Mouse (Mus musculus) ovary, postnatal 36 days (tissue): ENCODE measurements at regions not wholly inside any gene's neighbourhood (a gene's known extent, or its start where the extent isn't known, plus 50 kb on each side); places are given as distances from the start of the nearest gene placed in this dataset.
"Not testable (repeated sequence)": the region's sequence is repeated elsewhere in the genome, so short reads cannot be mapped to it uniquely, and the experiment has no call there.

Experiments
- DNase-seq: peaks from one replicate; pipeline ENCODE4 v3.0.0; 2022; ENCODE audit warnings: low spot score, mixed read lengths

DNA sequence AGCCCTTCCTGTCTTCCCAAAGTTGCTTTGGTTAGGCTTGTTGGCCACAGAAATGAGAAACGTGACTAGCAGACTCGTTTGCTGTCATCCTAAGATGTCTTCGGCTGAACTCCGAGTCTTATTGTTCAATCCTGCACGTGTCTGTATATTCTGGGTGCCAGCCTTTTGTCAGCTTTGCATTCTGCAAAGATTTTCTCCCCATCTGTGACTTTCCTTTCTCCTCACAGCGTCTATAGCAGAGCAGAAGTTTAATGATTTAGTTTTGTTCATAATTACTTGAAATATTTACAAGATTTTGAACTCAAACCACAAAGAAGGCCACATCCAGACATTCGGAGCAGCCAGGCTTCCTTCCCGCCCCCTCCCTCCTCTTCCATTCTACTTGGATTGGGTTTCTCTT is 152.5 kb downstream of the Kif26a start:
- DNase-seq = no peak

DNA sequence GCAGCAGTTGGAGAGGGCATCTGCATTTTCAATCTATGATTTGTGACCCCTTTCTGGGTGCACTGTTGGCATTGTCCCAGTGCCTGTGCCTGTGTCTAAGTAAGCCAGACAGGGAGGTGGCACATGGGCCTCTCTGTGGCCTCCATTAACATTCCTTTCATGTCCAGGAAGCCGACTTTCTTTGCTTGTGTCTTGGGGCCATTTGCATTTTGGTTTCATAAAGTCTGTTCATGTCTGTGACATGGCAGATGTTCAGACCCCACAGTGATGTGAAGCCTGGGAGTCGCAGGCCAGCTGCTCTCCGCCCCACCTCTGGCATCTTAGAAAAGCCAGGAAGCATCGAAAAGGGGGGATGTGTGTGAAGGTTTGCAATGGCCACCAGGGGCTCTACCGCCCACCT is 153.1 kb downstream of the Kif26a start:
- DNase-seq = no peak

- DNase-seq = no peak
Observed at GRCm38 (mm10) chr12:112299603-112300002, 153.6 kb downstream of the Kif26a start.

DNA sequence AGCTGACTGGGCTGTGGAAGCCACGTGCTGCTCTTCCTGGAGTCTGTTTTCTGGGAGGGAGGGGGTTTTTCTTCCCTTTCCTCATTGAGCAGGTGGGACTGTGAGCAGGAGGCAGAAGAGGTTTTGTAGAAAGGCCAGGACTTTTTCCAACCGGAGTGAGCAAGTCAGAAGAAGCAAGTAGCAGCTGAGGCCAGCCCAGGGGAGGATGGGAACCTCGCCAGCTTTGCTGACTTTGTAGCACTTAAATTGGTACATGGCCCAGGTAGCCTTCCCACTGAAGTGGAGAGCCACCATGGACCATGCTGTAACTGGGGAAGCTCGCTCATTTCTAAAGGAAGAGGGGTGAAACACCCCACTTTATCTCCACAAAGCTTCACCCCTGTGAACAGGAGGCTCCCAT is 154.1 kb downstream of the Kif26a start:
- no peak for DNase-seq

DNA sequence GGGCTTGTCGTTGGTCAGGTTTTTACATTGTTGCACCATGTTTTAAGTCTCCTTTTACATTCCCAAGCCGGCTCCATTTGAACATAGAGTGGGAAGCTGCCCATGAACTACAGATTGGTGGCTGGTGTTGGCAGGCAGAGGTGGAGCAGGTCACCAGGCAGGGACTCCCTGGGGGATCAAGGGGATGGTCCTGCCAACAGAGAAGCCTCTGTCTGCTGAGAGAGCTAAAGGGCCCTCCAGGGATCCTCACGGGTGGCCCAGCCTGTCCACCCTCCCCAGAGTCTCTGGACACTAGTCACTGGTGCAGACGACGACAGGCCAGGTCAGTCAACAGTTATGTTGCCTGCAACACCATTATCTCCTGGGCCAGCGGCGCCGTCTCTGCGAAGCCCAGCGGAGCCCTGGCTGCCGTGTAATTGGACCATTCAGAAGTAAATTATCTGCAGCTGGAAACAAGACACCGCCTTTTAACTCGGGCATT is 155.4 kb downstream of the Kif26a start:
- DNase-seq = no peak

DNA sequence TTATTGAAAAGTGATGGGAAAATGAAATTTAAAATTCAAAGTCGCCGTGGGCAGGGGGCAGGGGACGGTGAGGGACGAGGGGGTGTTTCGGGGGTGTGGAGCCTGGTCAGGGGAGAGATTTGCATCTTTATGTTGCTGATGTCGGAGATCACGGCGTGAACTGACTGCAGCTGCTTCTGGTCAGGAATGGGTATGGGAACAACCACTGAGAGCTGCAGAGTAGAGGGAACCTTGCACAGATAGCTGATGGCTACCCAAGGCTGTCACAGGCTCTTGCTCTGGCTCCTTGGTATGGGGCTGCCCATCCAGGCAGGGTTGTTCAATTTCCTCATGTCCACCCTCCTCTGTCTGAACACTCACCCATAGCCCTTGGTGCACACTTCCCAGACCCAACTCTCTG is 155.9 kb downstream of the Kif26a start:
- no peak for DNase-seq

- no peak for DNase-seq
Observed at GRCm38 (mm10) chr12:112306208-112306607, 160.2 kb downstream of the Kif26a start.

DNA sequence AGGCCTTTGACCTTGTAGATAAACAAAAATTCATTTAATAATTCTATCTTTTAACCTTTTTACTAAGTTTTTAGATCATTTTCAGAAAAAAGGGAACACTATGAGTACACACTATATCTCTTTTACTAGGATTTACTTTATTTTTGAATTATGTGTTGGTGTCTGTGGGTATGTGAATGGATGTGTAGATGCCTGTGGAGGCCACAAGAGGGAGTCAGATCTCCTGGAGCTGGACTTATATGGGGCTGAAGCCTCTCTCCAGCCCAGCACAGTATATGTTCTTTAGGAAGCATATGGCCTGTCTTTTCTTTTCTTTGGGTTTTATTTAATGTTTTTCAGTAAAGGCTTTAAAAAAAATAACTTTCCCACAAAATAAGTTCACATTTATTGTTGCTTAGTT is 162.0 kb downstream of the Kif26a start:
- no peak for DNase-seq

DNA sequence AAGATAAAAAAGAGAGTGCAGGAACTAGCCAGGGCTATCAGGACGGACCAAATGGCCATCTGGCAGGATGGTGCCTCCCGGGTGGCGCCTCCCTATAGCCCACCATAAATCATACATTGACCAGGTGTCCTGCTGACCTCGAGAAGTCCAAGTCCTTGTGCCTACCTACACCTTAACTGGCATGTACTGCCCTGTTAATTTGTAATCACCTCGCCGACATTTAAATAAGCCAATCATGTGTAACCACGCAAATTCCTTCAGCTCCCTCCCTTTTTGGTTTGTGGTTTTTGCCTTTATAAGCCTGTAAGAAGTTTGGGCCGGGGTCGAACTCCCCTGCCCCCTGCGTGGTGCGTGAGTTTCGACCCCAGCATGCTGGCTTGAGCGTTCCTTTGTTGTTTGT is 163.1 kb downstream of the Kif26a start:
- DNase-seq = not testable (repeated sequence)

DNA sequence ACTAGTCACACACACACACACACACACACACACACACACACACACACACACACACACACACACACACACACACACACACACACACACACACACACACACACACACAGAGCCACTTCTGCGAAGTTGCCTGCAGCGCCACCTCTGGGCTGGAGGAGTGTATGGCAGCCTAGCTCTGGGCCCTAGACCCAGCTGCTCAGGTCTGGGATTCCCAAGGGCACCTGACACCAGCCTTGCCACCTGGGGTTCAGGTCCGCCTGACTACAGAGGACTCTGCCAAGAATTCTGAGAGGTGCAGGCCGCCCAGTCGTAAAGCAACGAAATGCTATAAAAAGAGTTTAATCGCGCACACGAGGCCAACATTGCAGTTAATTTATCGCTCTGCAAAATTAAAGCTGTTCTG is 163.8 kb downstream of the Kif26a start:
- no peak for DNase-seq

GRCm38 (mm10) chr12:112310661-112311060 is 164.7 kb downstream of the Kif26a start:
- no peak for DNase-seq

DNA sequence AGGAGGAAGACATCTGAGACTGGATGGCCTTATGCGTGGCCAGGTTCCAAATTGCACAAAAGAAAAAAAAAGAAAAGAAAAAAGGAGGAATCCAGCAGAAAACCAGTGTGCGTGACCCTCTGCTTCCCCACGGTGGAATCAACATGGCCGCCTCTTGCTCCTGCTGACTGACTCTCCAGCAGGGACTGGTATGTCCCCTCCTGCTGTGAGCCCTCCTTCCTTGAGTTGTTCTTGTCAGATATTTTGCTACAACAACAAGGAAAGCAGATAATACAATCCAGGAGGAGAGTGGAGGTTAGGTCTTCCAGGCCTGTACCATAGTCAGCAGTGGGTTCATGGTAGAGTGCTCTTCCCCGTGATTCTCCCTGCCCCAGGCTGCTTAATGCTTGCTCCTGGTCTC is 168.8 kb downstream of the Kif26a start:
- DNase-seq = no peak

DNA sequence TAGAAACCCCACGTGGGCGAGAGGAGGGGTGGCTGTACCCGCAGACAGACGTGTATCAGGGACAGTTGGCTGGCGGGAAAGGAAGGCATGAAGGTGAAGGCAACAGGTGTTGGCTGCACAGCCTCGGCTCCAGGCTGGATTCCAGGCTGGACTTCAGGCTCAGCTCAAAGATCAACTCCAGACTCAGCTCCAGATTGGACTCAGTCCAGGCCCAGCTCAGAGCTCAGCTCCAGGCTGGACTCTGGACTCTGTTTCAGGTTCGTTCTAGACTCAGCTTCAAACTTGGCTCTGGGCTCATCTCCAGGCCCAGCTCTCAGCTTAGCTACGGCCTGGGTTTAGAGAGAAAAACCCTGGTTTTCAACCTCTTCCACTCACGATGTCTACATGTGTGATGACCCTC is 171.2 kb downstream of the Kif26a start:
- no peak for DNase-seq

- no peak for DNase-seq
Observed at GRCm38 (mm10) chr12:112318461-112318860, 170.8 kb upstream of the A530016L24Rik start.

- DNase-seq = no peak
Observed at GRCm38 (mm10) chr12:112322196-112322595, 167.1 kb upstream of the A530016L24Rik start.

DNA sequence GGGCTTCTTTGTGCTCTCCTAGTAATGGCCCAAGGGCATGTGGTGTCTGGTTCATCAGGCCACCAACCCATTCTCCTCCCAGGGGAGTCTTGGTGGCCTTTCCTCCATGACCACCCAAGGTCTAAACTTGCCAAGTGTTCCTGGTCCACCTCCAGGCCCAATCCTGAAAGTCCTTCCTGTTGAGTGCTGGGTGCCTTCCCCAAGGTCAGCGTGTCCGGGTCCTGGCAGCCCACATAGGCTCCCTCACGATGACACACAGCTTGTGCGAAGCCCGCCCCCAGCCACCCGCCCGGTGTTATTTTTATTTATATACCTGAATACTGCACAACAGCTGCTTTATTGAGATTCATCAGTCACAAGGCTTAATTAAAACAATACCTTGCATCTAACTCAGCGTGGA is 161.8 kb upstream of the A530016L24Rik start:
- DNase-seq = no peak

DNA sequence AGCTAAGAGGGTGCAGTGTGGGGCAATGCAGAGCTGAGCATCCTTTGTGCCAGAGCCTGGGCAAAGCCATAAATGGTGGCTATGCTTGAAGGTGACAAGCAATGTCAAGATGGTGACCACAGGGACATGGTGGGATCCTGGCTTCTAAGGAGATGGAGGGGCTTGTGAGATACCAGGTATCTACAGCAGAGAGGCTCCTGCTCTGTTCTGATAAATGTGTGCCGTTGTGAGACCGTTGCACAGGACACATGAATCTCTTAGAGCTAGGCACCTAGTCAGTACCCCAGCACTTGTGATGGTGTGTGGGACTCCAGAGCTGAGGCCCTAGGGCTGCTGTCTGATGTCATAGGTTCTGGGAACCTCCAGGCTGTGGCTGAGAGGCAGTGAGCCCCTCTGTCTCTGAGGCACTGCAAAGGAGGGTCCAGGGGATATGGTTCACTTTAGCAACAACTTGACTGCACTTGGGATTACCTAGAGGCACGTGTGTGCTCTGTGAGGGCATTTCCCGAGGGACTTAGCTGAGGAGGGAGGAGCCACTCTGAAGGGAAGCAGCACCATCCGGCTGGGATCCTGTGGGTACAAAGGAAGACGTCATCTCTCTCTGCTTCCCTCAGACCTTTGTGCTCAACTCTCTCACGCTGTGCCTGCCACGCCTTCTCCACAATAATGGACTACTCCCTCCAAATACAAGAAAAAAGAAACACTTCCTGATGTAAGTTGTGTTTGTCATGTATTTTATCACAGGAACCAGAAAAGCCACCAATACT is 160.3 kb upstream of the A530016L24Rik start:
- DNase-seq = no peak

DNA sequence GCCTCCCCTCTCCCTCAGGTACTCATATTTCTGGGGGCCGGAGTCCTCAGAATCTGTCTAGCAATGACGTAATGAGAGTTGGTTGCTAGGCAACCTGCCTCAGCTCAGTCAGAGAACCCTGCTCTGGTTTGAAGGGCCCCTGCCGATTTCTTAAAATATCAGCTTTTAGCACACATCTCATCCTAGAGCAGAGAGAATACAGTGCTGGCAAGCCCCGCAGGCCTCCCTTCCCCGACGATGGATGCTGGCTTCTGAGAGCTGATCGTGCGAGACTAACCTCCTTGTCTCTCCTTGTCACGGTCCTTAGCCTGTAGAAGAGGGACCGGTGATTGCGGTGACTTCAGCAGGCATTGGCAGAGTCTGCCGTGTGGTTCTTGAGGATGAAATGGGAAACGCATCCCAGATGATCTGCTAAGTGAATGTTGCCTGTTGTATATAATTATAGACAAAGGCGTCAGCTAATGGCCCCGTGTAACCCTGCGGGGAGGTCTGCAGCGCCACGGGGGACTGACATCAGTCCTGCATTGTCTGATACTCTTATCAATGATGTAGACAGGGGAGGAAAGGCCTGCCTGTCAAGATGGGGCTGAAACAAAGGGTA is 159.4 kb upstream of the A530016L24Rik start:
- no peak for DNase-seq

DNA sequence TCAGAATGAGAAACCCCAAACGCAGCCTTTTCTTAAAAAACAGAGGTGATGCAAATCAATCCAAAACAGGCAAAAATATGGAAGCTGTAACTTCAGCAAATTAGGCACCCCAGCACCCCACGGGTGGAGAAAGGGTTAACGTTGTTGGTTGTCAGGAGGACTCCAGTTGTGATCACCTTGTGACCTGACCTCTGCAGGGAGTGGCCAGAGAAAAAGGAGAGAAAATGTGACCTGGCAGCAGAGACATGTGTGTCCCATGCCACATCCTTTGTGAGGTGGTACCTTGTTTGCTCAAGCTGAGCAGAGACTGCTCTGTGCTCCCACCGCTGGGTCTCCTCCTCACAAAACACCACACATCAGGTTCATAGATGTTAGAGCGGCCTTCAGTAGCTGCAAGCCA is 158.7 kb upstream of the A530016L24Rik start:
- DNase-seq = no peak

DNA sequence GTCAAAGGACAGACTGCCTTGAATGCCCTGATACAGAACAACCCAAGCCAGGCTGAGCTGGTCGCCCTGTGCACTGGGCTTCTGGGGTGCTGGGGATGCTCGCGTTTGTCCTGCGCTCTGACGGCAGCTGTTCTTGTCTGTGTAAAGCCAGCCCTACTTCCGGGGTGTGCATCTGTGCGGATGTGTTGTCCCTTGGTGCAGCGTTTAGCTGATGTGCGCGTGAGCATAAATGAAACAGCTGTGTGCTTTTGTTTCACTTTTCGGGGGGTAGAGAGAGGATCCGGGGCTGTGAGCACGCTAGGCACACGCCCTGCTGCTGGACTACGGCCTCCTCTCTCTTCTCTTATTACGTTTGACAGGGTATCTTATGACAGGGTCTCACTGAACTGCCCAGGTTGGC is 158.2 kb upstream of the A530016L24Rik start:
- DNase-seq = no peak

DNA sequence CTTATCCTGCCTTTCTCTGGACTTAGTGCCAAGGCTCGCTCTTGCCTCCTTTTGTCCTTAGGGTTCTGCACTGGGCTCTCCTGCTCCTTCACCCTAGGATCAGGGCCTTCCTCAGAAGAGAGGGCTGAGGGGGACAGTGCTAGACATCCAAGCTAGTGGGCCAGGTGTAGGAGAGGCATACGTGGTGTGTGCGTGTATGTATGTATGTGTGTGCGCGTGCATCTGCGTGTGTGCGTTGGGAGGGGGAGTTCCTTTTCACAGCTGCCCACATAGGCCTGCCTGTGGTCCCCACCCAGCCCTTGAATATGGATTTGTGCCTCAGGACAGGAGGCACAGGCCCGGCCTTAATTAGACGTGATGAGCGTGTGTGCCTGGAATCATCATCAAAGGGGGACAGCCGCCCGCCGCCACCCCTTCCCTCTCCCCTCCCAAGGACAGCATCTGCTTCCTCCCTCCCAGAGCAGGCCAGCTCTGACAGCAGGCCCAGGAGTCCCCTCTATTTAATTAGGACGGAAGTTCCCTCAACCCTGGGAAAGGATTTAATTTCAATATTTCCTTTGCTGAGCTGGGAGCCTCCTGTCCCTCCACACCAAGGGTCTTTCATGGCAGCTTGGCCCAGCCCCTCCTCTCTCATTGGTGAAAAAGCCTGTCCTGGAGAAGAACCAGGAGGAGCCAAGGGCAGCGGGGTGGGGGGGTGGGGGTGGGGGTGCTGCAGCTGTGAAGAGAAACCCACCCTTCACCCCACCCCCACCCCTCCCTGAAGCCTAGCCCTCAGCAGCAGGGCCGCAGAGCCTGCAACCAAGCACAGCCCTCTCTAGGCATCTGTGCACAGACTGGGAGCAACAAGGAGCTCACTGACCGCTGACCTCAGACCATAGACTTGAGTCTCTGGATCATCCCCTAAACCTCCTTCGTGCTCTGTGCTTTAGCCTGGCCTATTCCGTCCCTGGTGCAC is 155.8 kb upstream of the A530016L24Rik start:
- DNase-seq = no peak

- DNase-seq = no peak
Observed at GRCm38 (mm10) chr12:112334106-112334855, 155.0 kb upstream of the A530016L24Rik start.
